21 mouse cellular contexts compared by ENCODE assay signal in genomic region chr17:74430074-74430473, GRCm38 (mm10). TPM values are rescaled to one million over a fixed set of nuclear protein-coding genes. Genes with fewer than 3 reads are reported as not detected.
DNase-seq lines count a peak whose midpoint lies in the region; ATAC-seq and TF ChIP-seq lines count a peak whose summit lies in the region.
"Had no signal": no experiment of that assay in that cellular context is flagged by ENCODE, and none has a peak within 500 bp of the region (broad histone marks: within the 10 kb centered on the region; RNA-seq: fewer than 3 reads in every experiment).

No protein-coding gene starts in this region.

- no peaks in the 10 kb centered on the region for H3K4me1 ChIP-seq in hindbrain, embryonic 14.5 days (replicated peaks; ENCODE audit: control insufficient read depth, insufficient read depth, low read length)
- no peaks in the 10 kb centered on the region for H3K4me1 ChIP-seq in hindbrain, embryonic 16.5 days (ENCODE audit: control insufficient read depth, insufficient read depth, low read depth, low read length)
- no peaks in the 10 kb centered on the region for H3K4me1 ChIP-seq in intestine, postnatal 0 days (replicated peaks; ENCODE audit: control insufficient read depth, insufficient read depth, low read length)
- no peaks in the 10 kb centered on the region for H3K4me1 ChIP-seq in small intestine, adult 2 months (ENCODE audit: control insufficient read depth, insufficient read depth, insufficient read length, low read length)
- H3K4me1 ChIP-seq in stomach, embryonic 16.5 days (ENCODE audit: control insufficient read depth, insufficient read depth, low read length) = 0 out of 2 replicates have a peak, but pooled peaks cover 5% of the 10 kb centered on the region
- no peaks in the 10 kb centered on the region for H3K4me1 ChIP-seq in forebrain, postnatal 0 days (ENCODE audit: insufficient read depth)
- H3K4me1 ChIP-seq: hindbrain, embryonic 15.5 days had no signal

- DNase-seq in hindbrain, embryonic 14.5 days (ENCODE audit: low spot score) = peak; percentile 23
- no peak for DNase-seq in forebrain, postnatal 0 days
- DNase-seq in urinary bladder, postnatal 14 days (ENCODE audit: low spot score) = no peak
- DNase-seq in adrenal gland, postnatal 10 days = no peak
- DNase-seq: adrenal gland, adult 2 months; adrenal gland, postnatal 25 days; cerebellum, adult 18-20 months; cerebellum, adult 9-10 months; cerebellum, postnatal 14 days; gastrocnemius, postnatal 25 days; heart, adult 2 months; heart, postnatal 10 days; heart, postnatal 4 days had no signal

- no peak for TF ChIP-seq CTCF in intestine, postnatal 0 days (IDR thresholded peaks at IDR 0.05; ENCODE audit: low read depth)
- TF ChIP-seq CTCF in small intestine, adult 2 months (IDR thresholded peaks at IDR 0.05; ENCODE audit: extremely low read depth, insufficient read length, insufficient replicate concordance, low read depth, low read length) = no peak
- no peak for TF ChIP-seq CTCF in forebrain, postnatal 0 days (IDR thresholded peaks at IDR 0.05; ENCODE audit: low read depth)

- TF ChIP-seq POLR2A in small intestine, adult 2 months (IDR thresholded peaks at IDR 0.05; ENCODE audit: low read depth, low read length) = no peak

- WGBS in hindbrain, embryonic 14.5 days = 89% methylated on average over 8 of the region's 8 CpGs
- 91% methylated on average over 8 of the region's 8 CpGs for WGBS in hindbrain, embryonic 16.5 days
- 59% methylated on average over 8 of the region's 8 CpGs for WGBS in intestine, postnatal 0 days
- 55% methylated on average over 8 of the region's 8 CpGs for WGBS in small intestine, adult 2 months
- WGBS in stomach, embryonic 16.5 days = 62% methylated on average over 8 of the region's 8 CpGs
- WGBS in forebrain, postnatal 0 days = 84% methylated on average over 8 of the region's 8 CpGs

- no peak overlapping the region for H3K27ac ChIP-seq in hindbrain, embryonic 14.5 days
- no peak overlapping the region for H3K27ac ChIP-seq in hindbrain, embryonic 16.5 days (ENCODE audit: low read depth, low read length)
- H3K27ac ChIP-seq in intestine, postnatal 0 days (ENCODE audit: low read depth, low read length) = no peak overlapping the region
- 0 out of 2 replicates have a peak overlapping the region, but pooled peaks have one; percentile 21 for H3K27ac ChIP-seq in small intestine, adult 2 months (ENCODE audit: insufficient read depth, low read depth, low read length)
- no peak overlapping the region for H3K27ac ChIP-seq in stomach, embryonic 16.5 days (ENCODE audit: low read length)
- H3K27ac ChIP-seq in forebrain, postnatal 0 days (ENCODE audit: low read depth, low read length) = no peak overlapping the region
- H3K27ac ChIP-seq: heart, adult 2 months; heart, embryonic 10.5 days; hindbrain, embryonic 15.5 days had no signal

- H3K9ac ChIP-seq in hindbrain, embryonic 14.5 days = no peak overlapping the region
- H3K9ac ChIP-seq in hindbrain, embryonic 16.5 days (ENCODE audit: low read depth, low read length) = no peak overlapping the region
- no peak overlapping the region for H3K9ac ChIP-seq in intestine, postnatal 0 days (ENCODE audit: low read depth, low read length)
- H3K9ac ChIP-seq in stomach, embryonic 16.5 days (ENCODE audit: low read length) = no peak overlapping the region
- no peak overlapping the region for H3K9ac ChIP-seq in forebrain, postnatal 0 days
- H3K9ac ChIP-seq: hindbrain, embryonic 15.5 days had no signal

- peaks cover 29% of the 10 kb centered on the region for H3K36me3 ChIP-seq in hindbrain, embryonic 14.5 days (replicated peaks; ENCODE audit: control insufficient read depth, insufficient read depth)
- H3K36me3 ChIP-seq in hindbrain, embryonic 16.5 days (ENCODE audit: control insufficient read depth, insufficient read depth, low read length) = no peaks in the 10 kb centered on the region
- peaks cover 66% of the 10 kb centered on the region for H3K36me3 ChIP-seq in intestine, postnatal 0 days (ENCODE audit: control insufficient read depth, insufficient read depth)
- H3K36me3 ChIP-seq in small intestine, adult 2 months (ENCODE audit: control insufficient read depth, insufficient read depth, low read length) = peaks cover 64% of the 10 kb centered on the region
- 0 out of 2 replicates have a peak, but pooled peaks cover 4% of the 10 kb centered on the region for H3K36me3 ChIP-seq in stomach, embryonic 16.5 days (ENCODE audit: control insufficient read depth, insufficient read depth, low read length)
- no peaks in the 10 kb centered on the region for H3K36me3 ChIP-seq in forebrain, postnatal 0 days (ENCODE audit: insufficient read depth)

- no peak for ATAC-seq in hindbrain, embryonic 14.5 days (ENCODE audit: low FRiP score)
- no peak for ATAC-seq in hindbrain, embryonic 16.5 days
- peak; percentile 67 for ATAC-seq in intestine, postnatal 0 days
- ATAC-seq in stomach, embryonic 16.5 days (ENCODE audit: insufficient read depth, low FRiP score) = peak; percentile 77; the same call in 1 of the 2 replicates
- no peak for ATAC-seq in forebrain, postnatal 0 days
- ATAC-seq: CD4-positive, CD25-positive, alpha-beta regulatory T cell, adult 4 months; forebrain, embryonic 14.5 days had no signal

- H3K9me3 ChIP-seq in hindbrain, embryonic 14.5 days (ENCODE audit: control insufficient read depth, low read length) = no peaks in the 10 kb centered on the region
- no peaks in the 10 kb centered on the region for H3K9me3 ChIP-seq in hindbrain, embryonic 16.5 days (ENCODE audit: control insufficient read depth, low read length)
- no peaks in the 10 kb centered on the region for H3K9me3 ChIP-seq in intestine, postnatal 0 days (ENCODE audit: control insufficient read depth)
- H3K9me3 ChIP-seq in stomach, embryonic 16.5 days (replicated peaks; ENCODE audit: control insufficient read depth, low read length) = no peaks in the 10 kb centered on the region
- no peaks in the 10 kb centered on the region for H3K9me3 ChIP-seq in forebrain, postnatal 0 days (ENCODE audit: low read length)
- H3K9me3 ChIP-seq: heart, embryonic 10.5 days; hindbrain, embryonic 15.5 days had no signal

- no peak overlapping the region for H3K4me3 ChIP-seq in hindbrain, embryonic 14.5 days (replicated peaks; ENCODE audit: low read length)
- no peak overlapping the region for H3K4me3 ChIP-seq in hindbrain, embryonic 16.5 days (ENCODE audit: low read length)
- no peak overlapping the region for H3K4me3 ChIP-seq in intestine, postnatal 0 days (ENCODE audit: low read depth, low read length)
- H3K4me3 ChIP-seq in small intestine, adult 2 months (ENCODE audit: low read depth, low read length) = no peak overlapping the region
- no peak overlapping the region for H3K4me3 ChIP-seq in stomach, embryonic 16.5 days (replicated peaks; ENCODE audit: low read length)
- no peak overlapping the region for H3K4me3 ChIP-seq in forebrain, postnatal 0 days (ENCODE audit: low read depth, low read length)
- H3K4me3 ChIP-seq: heart, adult 2 months; heart, embryonic 10.5 days; hindbrain, embryonic 15.5 days had no signal

- H3K4me2 ChIP-seq in hindbrain, embryonic 14.5 days (replicated peaks) = no peak overlapping the region
- no peak overlapping the region for H3K4me2 ChIP-seq in hindbrain, embryonic 16.5 days (ENCODE audit: low read length)
- H3K4me2 ChIP-seq in intestine, postnatal 0 days (replicated peaks; ENCODE audit: low read depth) = no peak overlapping the region
- no peak overlapping the region for H3K4me2 ChIP-seq in stomach, embryonic 16.5 days (ENCODE audit: low read depth, low read length)
- H3K4me2 ChIP-seq in forebrain, postnatal 0 days (ENCODE audit: low read depth) = no peak overlapping the region
- H3K4me2 ChIP-seq: hindbrain, embryonic 15.5 days had no signal

- H3K27me3 ChIP-seq in hindbrain, embryonic 14.5 days (ENCODE audit: control insufficient read depth, insufficient read depth, low read length) = no peaks in the 10 kb centered on the region
- no peaks in the 10 kb centered on the region for H3K27me3 ChIP-seq in hindbrain, embryonic 16.5 days (replicated peaks; ENCODE audit: control insufficient read depth, insufficient read depth, low read length)
- H3K27me3 ChIP-seq in intestine, postnatal 0 days (replicated peaks; ENCODE audit: control insufficient read depth, insufficient read depth, low read length) = no peaks in the 10 kb centered on the region
- H3K27me3 ChIP-seq in small intestine, adult 2 months (ENCODE audit: control insufficient read depth, insufficient read depth, low read length) = no peaks in the 10 kb centered on the region
- no peaks in the 10 kb centered on the region for H3K27me3 ChIP-seq in stomach, embryonic 16.5 days (ENCODE audit: control insufficient read depth, insufficient read depth, low read length)
- H3K27me3 ChIP-seq in forebrain, postnatal 0 days (ENCODE audit: insufficient read depth, low read length) = no peaks in the 10 kb centered on the region
- H3K27me3 ChIP-seq: hindbrain, embryonic 15.5 days had no signal

RNA-seq across cellular contexts. Expression of gene Nlrc4, which starts 28.9 kb away (rescaled TPM):
- 0.38 and 0.44 TPM in 2 replicates for polyA plus RNA-seq in hindbrain, embryonic 14.5 days (2014; fragmentation: Nextera tagmentation; extraction: Ambion mirVana)
- polyA plus RNA-seq in hindbrain, embryonic 16.5 days (2015; fragmentation: Nextera tagmentation; extraction: Ambion mirVana) = 0.20 and 0.42 TPM in 2 replicates
- polyA plus RNA-seq in intestine, postnatal 0 days (2015; fragmentation: Nextera tagmentation; extraction: Ambion mirVana) = 15.0 and 16.7 TPM in 2 replicates
- polyA plus RNA-seq in small intestine, adult 2 months (2012; rRNA removed) = 4.2 and 6.9 TPM in 2 replicates
- 3.2 and 3.8 TPM in 2 replicates for polyA plus RNA-seq in stomach, embryonic 16.5 days (2015; fragmentation: Nextera tagmentation; extraction: Ambion mirVana)
- 0.15 and 0.19 TPM in 2 replicates for total RNA-seq in forebrain, postnatal 0 days (2014; rRNA removed)
- polyA plus RNA-seq in forebrain, postnatal 0 days (2015; fragmentation: Nextera tagmentation; extraction: Ambion mirVana) = 0.20 and 0.23 TPM in 2 replicates
- total RNA-seq in adrenal gland, postnatal 10 days (2021) = under 1 TPM; 0.39 to 0.42 TPM

RNA-seq across cellular contexts. Expression of gene Slc30a6, which starts 34.7 kb away (rescaled TPM):
- polyA plus RNA-seq in hindbrain, embryonic 14.5 days (2014; fragmentation: Nextera tagmentation; extraction: Ambion mirVana) = 28.1 and 30.8 TPM in 2 replicates
- 30.7 and 31.8 TPM in 2 replicates for polyA plus RNA-seq in hindbrain, embryonic 16.5 days (2015; fragmentation: Nextera tagmentation; extraction: Ambion mirVana)
- polyA plus RNA-seq in intestine, postnatal 0 days (2015; fragmentation: Nextera tagmentation; extraction: Ambion mirVana) = 45.7 and 47.6 TPM in 2 replicates
- polyA plus RNA-seq in small intestine, adult 2 months (2012; rRNA removed) = 9.6 and 14.6 TPM in 2 replicates
- 37.7 and 42.5 TPM in 2 replicates for polyA plus RNA-seq in stomach, embryonic 16.5 days (2015; fragmentation: Nextera tagmentation; extraction: Ambion mirVana)
- 16.9 and 18.8 TPM in 2 replicates for total RNA-seq in forebrain, postnatal 0 days (2014; rRNA removed)
- polyA plus RNA-seq in forebrain, postnatal 0 days (2015; fragmentation: Nextera tagmentation; extraction: Ambion mirVana) = 21.5 and 24.4 TPM in 2 replicates
- total RNA-seq in adrenal gland, postnatal 10 days (2021) = 10 to 100 TPM; 19.5 TPM

RNA-seq across cellular contexts. Expression of gene Yipf4, which starts 59.2 kb away (rescaled TPM):
- 62.2 TPM in 2 replicates for polyA plus RNA-seq in hindbrain, embryonic 14.5 days (2014; fragmentation: Nextera tagmentation; extraction: Ambion mirVana)
- 44.8 and 51.3 TPM in 2 replicates for polyA plus RNA-seq in hindbrain, embryonic 16.5 days (2015; fragmentation: Nextera tagmentation; extraction: Ambion mirVana)
- 77.1 and 82.8 TPM in 2 replicates for polyA plus RNA-seq in intestine, postnatal 0 days (2015; fragmentation: Nextera tagmentation; extraction: Ambion mirVana)
- 83.8 and 179 TPM in 2 replicates for polyA plus RNA-seq in small intestine, adult 2 months (2012; rRNA removed)
- polyA plus RNA-seq in stomach, embryonic 16.5 days (2015; fragmentation: Nextera tagmentation; extraction: Ambion mirVana) = 57.0 and 62.3 TPM in 2 replicates
- 46.0 and 52.3 TPM in 2 replicates for total RNA-seq in forebrain, postnatal 0 days (2014; rRNA removed)
- 50.7 and 51.7 TPM in 2 replicates for polyA plus RNA-seq in forebrain, postnatal 0 days (2015; fragmentation: Nextera tagmentation; extraction: Ambion mirVana)
- total RNA-seq in adrenal gland, postnatal 10 days (2021) = 100 to 1,000 TPM in 1 of 2 experiments, 10 to 100 TPM in 1; 95.8 to 108 TPM

Comparison
In these comparisons a context has a peak if more than half of its experiments do, and no peak if none do; other contexts are left out.
1. ATAC-seq: peak in intestine, postnatal 0 days (single experiment) and stomach, embryonic 16.5 days (single experiment); none in hindbrain, embryonic 14.5 days (single experiment), hindbrain, embryonic 16.5 days (single experiment) and forebrain, postnatal 0 days (single experiment).